Mouse (Mus musculus): Measurements from ENCODE around the gene Ptprn2.

GRCm38 (mm10) chr12:116804712-116805111, 319.2 kb downstream of the Ptprn2 start:
- TF ChIP-seq RAD21 (IDR thresholded peaks at IDR 0.05; ENCODE audit: low read depth, low read length) (no peak), GABPA (IDR thresholded peaks at IDR 0.05; ENCODE audit: insufficient replicate concordance, low read depth, low read length) (no peak)
